Mouse (Mus musculus): ENCODE data around the gene Hormad2. TPM values are rescaled to one million over a fixed set of nuclear protein-coding genes. Genes with fewer than 3 reads are reported as not detected.

The Hormad2 gene
- total RNA-seq, 1 experiment from 2014 or later: 2.3 TPM

GRCm38 (mm10) chr11:4446195-4446868 lies 5.4 kb upstream of the Hormad2 start:
- no peak for DNase-seq

GRCm38 (mm10) chr11:4442280-4442679 lies 1.4 kb upstream of the Hormad2 start:
- DNase-seq: no peak

DNA sequence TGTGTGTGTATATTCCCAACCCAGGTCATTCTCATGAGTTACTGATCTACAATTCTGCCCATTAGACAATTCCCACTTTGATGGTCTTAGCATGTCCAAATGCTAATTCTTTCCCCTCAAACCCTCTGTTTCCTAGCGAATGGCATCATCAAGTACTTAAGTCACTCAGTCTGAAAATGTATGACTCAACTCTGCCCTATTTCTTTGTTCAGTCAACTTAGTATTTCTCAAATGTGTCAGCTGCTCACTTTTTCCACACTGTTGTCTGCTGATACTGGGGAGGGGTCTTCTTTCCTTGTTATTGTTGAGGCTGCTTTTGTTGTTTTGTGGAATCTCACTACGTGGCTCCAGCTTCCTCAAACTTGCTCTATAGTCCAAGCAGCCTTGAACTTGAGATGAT lies 2.7 kb downstream of the Hormad2 start:
- DNase-seq: no peak

- DNase-seq: no peak
Measured at GRCm38 (mm10) chr11:4437318-4437717, 3.6 kb downstream of the Hormad2 start.

GRCm38 (mm10) chr11:4436631-4437030 lies 4.3 kb downstream of the Hormad2 start:
- DNase-seq: no peak

DNA sequence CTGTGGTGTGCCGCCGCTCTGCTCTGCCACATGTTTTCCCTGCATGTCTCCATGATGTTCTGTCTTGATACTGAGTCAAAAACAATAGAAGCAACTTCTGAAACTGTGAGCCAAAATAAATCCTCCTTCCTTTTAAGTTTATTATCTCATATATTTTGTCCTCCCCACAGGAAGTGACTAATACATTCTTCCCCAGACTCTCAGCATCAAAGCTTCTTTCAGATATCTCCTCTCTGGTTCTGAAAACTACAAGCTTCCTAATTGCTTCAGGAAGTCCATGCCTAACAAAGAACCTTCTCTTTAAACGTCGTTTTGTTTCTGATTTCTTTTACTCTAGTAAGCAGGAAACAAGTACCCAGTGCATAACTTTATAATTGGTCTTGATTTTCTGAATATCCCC lies 6.4 kb downstream of the Hormad2 start:
- DNase-seq: no peak

DNA sequence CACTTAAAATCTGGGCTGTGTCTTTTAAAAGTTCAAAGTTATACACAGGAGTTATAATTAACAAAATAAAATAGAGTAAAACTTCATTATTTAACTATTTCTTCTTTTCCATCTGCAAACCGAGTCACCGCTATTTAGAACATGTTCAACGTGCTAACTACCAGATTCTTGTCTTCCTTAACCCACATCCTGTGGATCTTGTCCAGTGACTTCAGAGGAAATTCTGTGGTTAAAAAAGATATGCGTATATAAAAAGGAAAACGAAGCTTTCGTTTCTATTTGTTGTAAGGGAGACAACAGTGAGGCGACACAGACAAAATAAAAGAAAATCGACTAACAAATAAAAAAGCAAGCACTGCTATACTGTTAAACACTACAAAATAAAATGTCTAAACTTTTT lies 17.1 kb downstream of the Hormad2 start:
- DNase-seq: no peak

DNA sequence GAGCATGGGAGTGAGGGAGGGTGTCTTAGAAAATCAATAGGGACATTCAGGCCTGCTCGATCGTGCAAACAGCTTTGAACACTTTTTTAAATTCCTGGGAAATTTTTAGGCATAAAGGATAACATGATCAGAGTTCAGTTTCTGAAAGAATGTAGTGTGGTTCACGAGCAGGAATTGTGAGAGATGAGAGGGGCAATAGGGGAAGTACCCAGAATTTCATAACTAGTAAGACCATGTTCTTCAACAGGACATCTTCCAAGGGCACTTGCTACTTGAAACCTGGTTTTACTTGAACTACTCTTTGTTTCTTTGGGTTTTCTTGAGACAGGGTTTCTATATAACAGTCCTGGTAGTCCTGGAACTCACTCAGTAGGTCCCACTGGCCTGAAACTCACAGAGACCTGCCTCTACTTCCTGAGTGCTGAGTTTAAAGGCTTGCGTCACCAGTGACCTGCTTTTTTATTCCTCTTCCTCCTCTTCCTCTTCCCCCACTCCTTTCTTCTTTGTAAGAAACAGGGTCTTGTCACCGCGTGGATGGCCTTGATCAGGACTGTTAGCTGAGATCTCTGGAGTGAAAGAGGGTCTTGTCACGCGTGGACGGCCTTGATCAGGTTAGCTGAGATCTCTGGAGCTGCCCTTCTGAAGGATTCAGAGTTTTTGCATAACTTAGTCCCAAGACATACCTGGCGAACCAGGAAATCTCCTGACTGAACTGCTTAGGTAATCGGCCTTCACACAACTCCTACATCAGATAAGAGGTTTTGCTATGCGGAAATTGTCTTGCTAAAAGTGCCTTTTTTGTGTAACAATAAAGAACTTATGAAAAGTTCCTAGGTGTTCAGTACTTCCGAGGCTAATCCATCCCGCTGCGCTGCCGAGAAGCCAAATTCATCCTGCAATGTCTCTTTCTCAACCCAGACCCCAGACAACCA lies 18.1 kb downstream of the Hormad2 start:
- no peak for DNase-seq

GRCm38 (mm10) chr11:4421933-4422488 lies 18.9 kb downstream of the Hormad2 start:
- DNase-seq: no peak

- peak; percentile 57 for DNase-seq
Measured at GRCm38 (mm10) chr11:4417986-4418385, 22.9 kb downstream of the Hormad2 start.

GRCm38 (mm10) chr11:4412294-4412693 lies 28.6 kb downstream of the Hormad2 start:
- no peak for DNase-seq

DNA sequence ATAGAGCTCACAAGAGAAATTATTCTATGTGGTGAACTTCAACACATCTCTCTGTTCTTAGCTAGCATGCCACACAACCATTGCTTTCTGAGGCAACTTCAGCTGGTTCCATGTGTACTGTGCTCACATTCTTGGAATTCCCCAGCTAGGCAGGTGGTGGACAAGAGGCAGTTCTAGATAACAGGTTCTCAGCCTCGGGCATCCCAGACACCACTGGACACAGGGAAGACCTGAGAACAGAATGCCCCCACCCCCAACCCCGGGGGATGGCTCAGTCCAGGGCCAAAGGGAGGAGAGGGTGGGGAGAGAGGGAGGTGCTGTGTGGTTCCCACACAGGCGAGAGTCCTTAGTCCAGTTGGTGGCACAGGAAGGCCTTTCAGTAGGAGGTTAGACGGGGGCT lies 36.6 kb downstream of the Hormad2 start:
- DNase-seq: no peak

- no peak for DNase-seq
Measured at GRCm38 (mm10) chr11:4403381-4403780, 37.5 kb downstream of the Hormad2 start.

GRCm38 (mm10) chr11:4401251-4401650 lies 39.7 kb downstream of the Hormad2 start:
- DNase-seq: peak; percentile 29

GRCm38 (mm10) chr11:4394226-4394625 lies 46.7 kb downstream of the Hormad2 start:
- DNase-seq: no peak

DNA sequence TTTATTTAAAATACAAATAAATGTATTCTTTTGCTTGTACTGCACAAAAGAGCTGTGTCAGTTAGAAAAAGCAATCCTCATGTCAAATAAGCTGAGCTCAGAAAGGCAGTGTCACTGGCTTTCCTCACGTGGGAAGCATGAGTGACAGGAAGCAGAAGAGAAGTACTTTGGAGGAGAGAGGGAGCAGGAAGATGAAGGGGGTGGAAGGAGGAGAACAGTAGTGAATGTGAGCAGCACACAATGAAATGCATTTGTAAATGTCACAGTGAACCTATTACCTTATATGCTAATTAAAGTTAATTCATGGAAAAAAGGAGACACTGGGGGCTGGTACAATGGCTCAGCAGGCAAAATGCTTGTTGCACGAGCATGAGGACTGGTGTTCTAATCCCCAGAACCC lies 52.9 kb downstream of the Hormad2 start:
- DNase-seq: no peak

- no peak for DNase-seq
Measured at GRCm38 (mm10) chr11:4382321-4382720, 58.6 kb downstream of the Hormad2 start.

DNA sequence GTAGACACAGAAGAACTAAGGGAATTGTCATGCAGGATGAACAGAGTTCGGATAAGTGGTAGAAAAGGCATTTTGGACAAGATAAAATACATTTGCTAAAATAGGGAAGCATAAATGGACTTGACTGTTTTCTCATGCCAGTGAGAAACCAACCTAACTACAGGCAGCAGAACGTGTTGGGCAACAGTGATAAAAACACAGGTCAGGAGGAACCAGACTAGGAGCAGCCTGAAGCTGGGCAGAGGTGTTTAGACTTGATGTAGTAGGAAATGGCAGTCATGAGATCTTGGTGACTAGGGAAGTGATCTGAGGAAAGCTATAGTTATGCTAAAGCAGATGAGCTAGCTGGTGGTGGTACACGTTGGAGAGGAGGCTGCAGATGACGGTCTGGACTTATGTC lies 61.0 kb downstream of the Hormad2 start:
- DNase-seq: no peak

DNA sequence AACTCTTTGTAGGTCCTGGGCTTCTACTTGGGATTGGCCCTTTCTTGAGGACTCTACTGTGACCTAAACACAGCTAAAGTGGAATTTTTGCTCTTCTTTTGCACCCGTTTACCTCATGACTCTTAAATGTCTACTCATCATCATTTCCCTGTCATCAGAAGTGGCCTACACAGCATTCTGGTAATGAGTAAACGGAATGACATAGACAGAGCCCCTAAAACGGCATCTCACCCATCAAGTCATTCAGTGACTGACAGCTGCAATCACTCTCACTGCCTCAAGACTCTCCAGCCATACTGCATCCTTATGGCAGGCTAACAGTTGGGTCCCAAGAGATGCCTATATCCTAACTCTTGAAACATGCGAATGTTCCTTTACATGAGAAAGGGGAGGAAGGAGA lies 74.5 kb downstream of the Hormad2 start:
- DNase-seq: no peak

DNA sequence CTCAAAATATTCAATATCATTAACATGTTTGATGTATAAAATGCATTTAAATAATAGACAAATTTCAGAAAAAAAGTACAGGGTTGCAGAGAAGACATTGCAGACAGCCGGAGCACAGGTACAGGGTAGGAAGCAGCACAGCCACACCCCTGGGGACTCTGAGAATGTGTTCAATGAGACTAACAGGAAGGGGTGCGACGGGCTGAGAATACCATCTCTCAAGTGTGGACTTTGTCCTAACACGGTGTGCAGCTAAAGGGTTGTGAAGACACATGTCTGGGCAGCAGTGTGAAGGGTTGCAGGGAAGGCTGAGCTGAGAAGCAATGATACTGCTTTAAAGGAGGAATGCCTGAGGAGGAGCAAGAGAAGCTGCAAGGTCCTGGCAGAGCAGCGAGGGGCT lies 85.5 kb downstream of the Hormad2 start:
- no peak for DNase-seq

DNA sequence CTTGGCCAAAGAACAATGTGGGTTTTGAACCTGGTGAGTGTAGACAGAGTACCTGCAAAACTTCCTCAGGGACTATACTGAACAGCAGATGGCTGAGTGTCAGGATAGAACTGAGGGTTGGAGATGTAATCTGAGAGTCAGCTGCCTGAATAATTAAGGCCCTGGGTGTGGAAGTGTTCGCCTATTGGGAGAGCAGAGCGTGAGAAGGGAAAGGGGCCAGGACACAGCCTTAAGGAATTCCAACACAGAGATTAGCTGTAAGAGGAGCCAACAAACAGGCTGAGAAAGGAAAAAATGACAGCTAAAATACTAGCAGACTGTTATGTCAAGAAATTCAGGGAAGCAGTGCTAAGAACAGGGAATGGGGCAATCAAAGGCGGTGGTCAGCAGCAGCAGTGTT lies 88.3 kb downstream of the Hormad2 start:
- DNase-seq: no peak

GRCm38 (mm10) chr11:4343926-4344325 lies 97.0 kb downstream of the Hormad2 start:
- DNase-seq: no peak

- no peak for DNase-seq
Measured at GRCm38 (mm10) chr11:4342027-4342426, 98.9 kb downstream of the Hormad2 start.

Data from adrenal gland, postnatal 14 days (tissue).